Mouse (Mus musculus) ES-Bruce4 (cell line): ENCODE results near the gene Chat. TPM values are rescaled to one million over a fixed set of nuclear protein-coding genes. Genes with fewer than 3 reads are reported as not detected.

Experiments
- H3K27ac ChIP-seq: 2 replicates; pipeline ENCODE4 v1.5.1; 2012; ENCODE audit warnings: low read length, inconsistent platforms; ENCODE audit not compliant: insufficient read depth
- H3K27me3 ChIP-seq: 2 replicates; pipeline ENCODE4 v1.6.1; 2012; ENCODE audit warnings: mild to moderate bottlenecking, low read length, inconsistent platforms; ENCODE audit not compliant: control insufficient read depth, poor library complexity, insufficient read depth, severe bottlenecking
- H3K36me3 ChIP-seq: 2 replicates; pipeline ENCODE4 v1.6.1; 2012; ENCODE audit warnings: inconsistent platforms, mild to moderate bottlenecking, low read length, moderate library complexity; ENCODE audit not compliant: control insufficient read depth, poor library complexity, insufficient read depth, severe bottlenecking
- H3K4me1 ChIP-seq: one replicate; pipeline ENCODE4 v1.8.1; 2011; ENCODE audit warnings: low read length; ENCODE audit not compliant: control insufficient read depth, insufficient read depth
- H3K4me3 ChIP-seq: 2 replicates; pipeline ENCODE4 v1.5.1; 2011; ENCODE audit warnings: low read depth, mild to moderate bottlenecking, low read length
- H3K9ac ChIP-seq: 2 replicates; pipeline ENCODE4 v1.6.1; 2012; ENCODE audit warnings: low read depth, mild to moderate bottlenecking, inconsistent platforms; ENCODE audit not compliant: poor library complexity, severe bottlenecking
- H3K9me3 ChIP-seq: replicated peaks from 2 replicates; pipeline ENCODE4 v1.6.1; 2012; ENCODE audit warnings: mild to moderate bottlenecking, low read length, inconsistent platforms; ENCODE audit not compliant: control insufficient read depth, poor library complexity, insufficient read depth, severe bottlenecking
- CTCF ChIP-seq: IDR thresholded peaks from one replicate; pipeline ENCODE4 v1.8.1; 2011; ENCODE audit warnings: low read depth, low read length
- EP300 ChIP-seq: IDR thresholded peaks from 2 replicates; pipeline ENCODE4 v1.6.1; 2011; ENCODE audit warnings: low read depth, low read length; ENCODE audit not compliant: insufficient read depth
- POLR2A ChIP-seq: IDR thresholded peaks from one replicate; pipeline ENCODE4 v1.8.1; 2011; ENCODE audit warnings: low read length; ENCODE audit not compliant: insufficient read depth
- polyA plus RNA-seq: library from polyadenylated mRNA; stranded (reverse); fragments of >200 nt; gene quantifications from 2 replicates; pipeline ENCODE4 v1.2.4, GENCODE M21; 2011; ENCODE audit warnings: low read depth; ENCODE audit not compliant: missing spikeins, insufficient read depth, insufficient read length

Chat gene
- polyA plus RNA-seq: 1.1 TPM in 1 of 2 replicates, not detected in the other

- no peak within 1 kb of the TSS for H3K27ac ChIP-seq
- no peaks in the 10 kb centered on the region for H3K9me3 ChIP-seq
- peak within 1 kb of the TSS; percentile 37 for H3K4me3 ChIP-seq
- TF ChIP-seq EP300: no peak
- no peak for TF ChIP-seq POLR2A
- no peak for TF ChIP-seq CTCF
- H3K9ac ChIP-seq: peak within 1 kb of the TSS; percentile 73
- no peaks in the 10 kb centered on the region for H3K36me3 ChIP-seq
- H3K27me3 ChIP-seq: peaks cover 14% of the 10 kb centered on the region
- H3K4me1 ChIP-seq: peaks cover 3% of the 10 kb centered on the region
Measured at GRCm38 (mm10) chr14:32465889-32466288, at the start of gene Chat. Chat (minus strand) TSS chr14:32465989.

DNA sequence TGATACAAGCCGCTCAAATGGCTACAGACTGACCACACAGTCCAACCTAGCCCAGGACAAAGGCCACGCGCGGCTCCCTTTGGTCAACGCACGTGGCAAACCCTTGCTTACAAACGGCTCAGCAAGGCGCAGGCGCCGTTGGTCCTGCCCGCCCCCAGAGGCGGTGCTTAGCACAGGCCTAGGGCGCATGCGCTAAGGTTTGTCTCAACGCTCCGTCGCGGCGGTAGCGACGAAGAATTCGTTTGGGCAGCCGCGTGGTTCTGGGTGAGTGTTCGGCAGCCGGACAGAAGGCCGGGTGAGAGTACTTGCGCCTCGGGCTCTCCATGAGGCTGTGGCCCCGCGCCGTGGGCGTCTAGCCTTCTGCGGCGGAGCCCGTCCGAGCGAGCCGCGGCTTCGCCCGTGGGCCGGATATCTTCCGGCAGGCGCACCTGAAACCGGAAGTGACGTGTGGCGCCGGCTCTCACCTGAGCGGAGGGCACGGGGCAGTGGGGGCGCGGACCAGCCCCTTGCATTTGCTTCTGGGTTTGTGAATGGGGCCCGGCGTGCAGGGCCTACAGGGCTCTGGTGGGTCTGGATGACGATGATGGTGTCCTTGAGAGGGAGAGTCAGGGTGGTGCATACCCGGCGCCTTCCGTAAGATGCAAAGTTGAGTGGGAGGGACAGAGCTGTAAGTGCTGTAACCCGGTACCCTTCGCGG, 47.7 kb upstream of the Chat start, which contains the start of gene Ercc6:
Gene Ercc6, plus strand, starts transcription at position 186 of the 697 bp plus-strand sequence.
- TF ChIP-seq POLR2A (no peak), EP300 (no peak), CTCF (no peak)
- no peaks in the 10 kb centered on the region for H3K9me3 ChIP-seq
- H3K27ac ChIP-seq: no peak within 1 kb of the TSS
- no peaks in the 10 kb centered on the region for H3K36me3 ChIP-seq
- peak within 1 kb of the TSS; percentile 85 for H3K4me3 ChIP-seq
- peak within 1 kb of the TSS; percentile 52 for H3K9ac ChIP-seq
- H3K4me1 ChIP-seq: no peaks in the 10 kb centered on the region
- H3K27me3 ChIP-seq: no peaks in the 10 kb centered on the region

DNA sequence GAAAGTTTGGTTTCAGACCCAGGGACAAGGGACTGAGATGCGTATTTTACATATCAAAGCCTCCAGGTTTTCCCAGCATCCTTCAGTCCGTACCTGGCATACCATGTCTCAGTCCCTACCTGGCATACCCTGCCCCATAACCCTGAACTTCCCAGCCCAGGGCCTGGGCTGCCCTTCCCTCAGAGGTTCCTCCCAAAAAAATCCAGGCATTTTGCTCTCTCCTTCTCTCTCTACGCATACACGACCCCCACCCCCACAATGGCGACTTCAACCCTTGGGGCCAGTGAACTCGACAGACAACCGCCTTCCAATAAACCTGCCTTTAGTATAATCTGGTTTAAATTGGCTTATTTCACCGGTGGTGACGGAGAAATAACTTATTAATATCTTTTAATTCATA, 47.1 kb upstream of the Chat start:
- H3K9ac ChIP-seq: no peak overlapping the region
- H3K27me3 ChIP-seq: no peaks in the 10 kb centered on the region
- no peaks in the 10 kb centered on the region for H3K9me3 ChIP-seq
- TF ChIP-seq POLR2A (no peak), CTCF (no peak), EP300 (no peak)
- no peak overlapping the region for H3K4me3 ChIP-seq
- no peaks in the 10 kb centered on the region for H3K36me3 ChIP-seq
- no peaks in the 10 kb centered on the region for H3K4me1 ChIP-seq
- no peak overlapping the region for H3K27ac ChIP-seq

GRCm38 (mm10) chr14:32509443-32509961, 43.7 kb upstream of the Chat start:
- Histone ChIP-seq H3K36me3 (no peaks in the 10 kb centered on the region), H3K27ac (no peak overlapping the region), H3K9me3 (no peaks in the 10 kb centered on the region; the same call in 1 of the 2 replicates), H3K4me3 (no peak overlapping the region), H3K27me3 (no peaks in the 10 kb centered on the region), H3K4me1 (no peaks in the 10 kb centered on the region), H3K9ac (no peak overlapping the region)
- no peak for TF ChIP-seq POLR2A
- TF ChIP-seq EP300: no peak
- TF ChIP-seq CTCF: no peak

GRCm38 (mm10) chr14:32508105-32508835, 42.5 kb upstream of the Chat start:
- Histone ChIP-seq H3K9me3 (no peaks in the 10 kb centered on the region; the same call in 1 of the 2 replicates), H3K36me3 (no peaks in the 10 kb centered on the region), H3K4me3 (no peak overlapping the region), H3K9ac (no peak overlapping the region), H3K4me1 (no peaks in the 10 kb centered on the region), H3K27ac (no peak overlapping the region), H3K27me3 (no peaks in the 10 kb centered on the region)
- TF ChIP-seq EP300 (no peak), POLR2A (no peak), CTCF (no peak)

DNA sequence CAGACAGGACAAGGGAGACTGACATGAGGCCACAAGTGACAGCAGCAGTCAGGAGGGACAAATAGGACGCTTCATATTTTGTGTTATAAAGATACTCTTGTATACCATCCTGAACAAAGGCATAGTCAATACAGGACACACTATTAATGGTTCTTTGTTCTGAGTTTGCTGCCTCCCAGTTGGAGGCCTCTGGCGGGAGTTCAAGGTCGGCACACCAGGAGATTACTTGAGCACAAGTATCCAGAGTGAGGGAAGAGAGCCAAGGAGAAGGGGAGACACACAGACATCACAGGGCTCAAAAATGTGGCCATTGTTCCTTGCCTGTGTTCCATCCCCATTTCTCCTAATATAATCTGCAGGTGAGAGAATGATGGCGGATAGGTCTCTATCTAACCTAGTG, 41.4 kb upstream of the Chat start:
- no peak overlapping the region for H3K9ac ChIP-seq
- no peak overlapping the region for H3K4me3 ChIP-seq
- no peak overlapping the region for H3K27ac ChIP-seq
- H3K9me3 ChIP-seq: no peaks in the 10 kb centered on the region; the same call in 1 of the 2 replicates
- no peaks in the 10 kb centered on the region for H3K36me3 ChIP-seq
- TF ChIP-seq EP300: no peak
- TF ChIP-seq POLR2A: no peak
- no peak for TF ChIP-seq CTCF
- H3K4me1 ChIP-seq: no peaks in the 10 kb centered on the region
- H3K27me3 ChIP-seq: no peaks in the 10 kb centered on the region
